Mouse (Mus musculus) retina, embryonic 14.5 days (tissue): ENCODE measurements around the gene Slc39a11.
A peak's percentile ranks its signal among the peaks of the same experiment; 100 is the strongest.
"Not testable (repeated sequence)": the region's sequence is repeated elsewhere in the genome, so short reads cannot be mapped to it uniquely, and the experiment has no call there.

ENCODE experiments used
- DNase-seq: peaks from one replicate; pipeline ENCODE4 v3.0.0-alpha.2; 2015; ENCODE audit warnings: low spot score

The Slc39a11 gene

DNA sequence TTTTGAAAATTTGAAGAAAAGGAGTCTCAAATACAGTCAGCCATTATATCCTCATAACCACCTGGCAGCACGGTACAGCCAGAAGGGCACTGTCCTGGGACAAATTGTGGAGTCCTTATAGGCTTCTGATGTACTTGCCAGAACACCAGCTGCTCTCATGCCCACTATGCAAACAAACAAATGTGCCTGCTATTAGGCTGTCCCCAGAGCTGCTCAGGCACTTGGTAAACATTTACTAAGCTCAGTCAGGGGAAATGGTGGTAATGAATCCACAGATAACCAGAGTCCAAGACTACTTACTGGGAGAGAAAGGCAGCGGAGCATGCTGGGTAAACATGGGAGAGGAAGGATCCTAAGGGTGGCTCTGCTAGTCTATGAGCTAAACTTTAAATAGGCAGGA is 17.2 kb upstream of the Slc39a11 start:
- DNase-seq: no peak

DNA sequence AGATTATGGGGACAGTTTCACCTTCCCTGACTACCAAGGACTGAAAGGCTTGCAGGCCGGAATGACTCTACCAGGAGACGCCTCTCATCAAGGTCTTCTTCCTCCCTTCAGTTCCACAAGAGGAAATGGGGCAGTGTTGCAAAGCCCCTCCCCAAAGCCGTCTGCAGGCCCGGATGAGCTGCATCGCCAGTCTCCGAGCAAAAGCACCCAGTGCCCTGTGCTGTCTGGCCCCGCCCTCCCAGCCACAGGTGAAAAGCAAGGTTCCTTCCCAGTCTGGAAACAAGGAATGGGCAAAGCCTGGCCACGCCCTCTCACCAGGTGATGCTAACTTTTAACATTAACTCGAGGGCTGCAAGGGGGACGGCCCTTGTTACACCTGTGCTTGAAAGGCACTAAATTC is 16.8 kb upstream of the Slc39a11 start:
- no peak for DNase-seq

DNA sequence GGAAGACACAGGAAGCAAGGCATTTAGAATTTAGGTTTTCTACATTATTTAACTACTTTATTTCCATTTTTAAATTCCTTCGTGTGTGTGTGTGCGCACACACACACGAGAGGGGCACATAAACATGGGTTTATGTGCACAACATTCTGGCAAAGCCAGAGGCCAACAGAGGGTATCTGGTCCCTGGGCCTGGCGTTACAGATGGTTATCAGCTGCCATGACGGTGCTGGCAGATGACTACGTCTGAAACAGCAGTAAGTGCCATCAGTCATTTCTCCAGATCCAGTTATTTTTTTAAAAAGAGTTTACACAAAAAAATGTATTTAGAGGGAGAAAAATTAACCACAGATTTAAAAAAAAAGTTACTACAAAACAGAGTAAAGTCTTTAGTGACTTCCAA is 16.3 kb upstream of the Slc39a11 start:
- DNase-seq: no peak

DNA sequence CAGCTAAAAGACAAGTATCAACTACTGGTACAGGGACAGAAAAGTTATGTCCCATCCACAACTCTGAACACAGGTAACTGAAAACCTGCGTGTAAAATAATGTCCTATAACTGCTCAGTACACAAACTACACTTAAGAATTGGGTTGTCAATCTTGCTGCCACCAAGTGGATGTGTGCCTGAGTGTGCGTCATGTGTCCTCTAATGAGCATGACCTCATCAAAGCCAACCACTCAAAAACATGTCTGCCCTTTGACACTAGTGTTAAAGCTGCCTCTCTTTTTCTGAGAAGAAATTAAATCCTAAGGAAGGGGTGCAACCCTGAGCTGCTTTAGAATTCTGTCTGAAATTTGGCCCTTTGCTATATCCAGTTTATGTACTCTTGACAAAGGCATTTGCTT is 14.4 kb upstream of the Slc39a11 start:
- DNase-seq: no peak

DNA sequence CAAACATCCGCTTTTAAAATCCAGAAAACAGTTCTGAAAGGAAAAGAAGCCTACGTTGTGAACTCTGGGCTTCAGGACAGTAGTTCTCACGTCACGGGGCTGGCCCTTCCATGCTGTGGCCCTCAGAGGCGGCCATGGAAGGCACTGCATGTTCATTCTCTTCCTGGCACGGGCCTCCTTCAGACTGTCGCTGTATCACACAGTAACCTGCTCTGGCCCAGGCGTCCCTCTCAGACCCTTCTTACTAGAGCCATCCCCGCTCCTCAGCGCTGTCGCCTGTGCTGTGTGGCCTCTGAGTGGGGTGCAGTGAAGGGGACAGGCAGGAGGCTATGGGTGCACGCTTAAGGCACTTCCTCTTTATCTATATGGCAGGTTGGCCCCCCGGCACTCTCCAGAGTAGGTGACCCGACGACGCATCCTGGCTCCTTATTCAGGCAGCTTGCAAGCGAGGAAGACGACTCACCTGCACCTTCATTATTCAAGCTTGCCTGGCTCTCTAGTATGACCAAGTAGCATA is 12.0 kb upstream of the Slc39a11 start:
- DNase-seq: no peak

DNA sequence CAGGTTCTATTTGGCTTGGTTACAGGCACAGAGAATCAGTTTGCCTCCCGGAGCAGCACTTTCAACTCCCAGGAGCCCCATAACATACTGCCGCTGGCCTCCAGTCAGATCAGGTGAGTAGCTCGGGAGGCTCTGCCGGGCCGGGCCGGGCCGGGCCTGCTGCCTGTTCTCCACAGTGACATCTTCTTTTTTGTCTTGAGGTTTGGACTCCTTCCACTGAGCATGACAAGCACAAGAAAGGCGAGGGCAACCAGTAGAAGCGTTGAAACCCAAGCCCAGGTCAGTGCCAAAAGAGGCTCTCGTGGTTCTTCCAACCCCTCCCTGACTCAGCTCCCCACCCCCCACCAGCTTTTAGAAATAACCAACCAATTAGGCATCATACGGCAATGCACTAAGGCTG is 11.1 kb upstream of the Slc39a11 start:
- no peak for DNase-seq

DNA sequence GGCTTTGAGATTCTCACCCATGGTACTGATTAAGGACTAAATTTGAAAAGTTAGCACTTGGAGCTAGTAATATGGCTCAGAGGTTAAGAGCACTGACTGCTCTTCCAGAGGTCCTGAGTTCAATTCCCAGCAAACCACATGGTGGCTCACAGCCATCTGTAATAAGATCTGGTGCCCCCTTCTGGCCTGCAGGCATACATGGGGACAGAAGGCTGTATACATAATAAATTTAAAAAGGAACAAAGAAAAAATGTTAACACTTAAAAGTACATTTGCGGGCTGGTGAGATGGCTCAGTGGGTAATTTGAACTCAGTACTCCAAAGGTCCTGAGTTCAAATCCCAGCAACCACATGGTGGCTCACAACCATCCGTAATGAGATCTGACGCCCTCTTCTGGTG is 10.3 kb upstream of the Slc39a11 start:
- DNase-seq: not testable (repeated sequence)

DNA sequence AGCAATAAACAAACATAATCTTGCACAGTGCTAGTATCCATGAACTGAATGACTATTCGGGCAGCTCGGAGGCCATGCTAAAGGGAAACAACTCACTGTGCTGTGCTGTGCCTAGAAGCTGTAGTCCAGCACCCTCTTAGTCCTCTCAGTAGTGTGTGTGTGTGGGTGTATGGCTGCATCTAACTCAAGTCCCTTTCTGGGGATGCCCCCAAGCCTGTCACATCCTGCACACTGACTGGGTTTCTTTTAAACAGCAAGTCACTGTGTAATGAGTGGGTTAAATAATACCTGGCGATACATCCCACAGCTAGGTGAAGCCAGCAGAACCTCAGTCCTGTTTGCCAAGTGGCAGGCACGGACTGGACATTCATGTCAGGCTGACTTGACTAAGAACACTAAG is 8.9 kb upstream of the Slc39a11 start:
- no peak for DNase-seq

DNA sequence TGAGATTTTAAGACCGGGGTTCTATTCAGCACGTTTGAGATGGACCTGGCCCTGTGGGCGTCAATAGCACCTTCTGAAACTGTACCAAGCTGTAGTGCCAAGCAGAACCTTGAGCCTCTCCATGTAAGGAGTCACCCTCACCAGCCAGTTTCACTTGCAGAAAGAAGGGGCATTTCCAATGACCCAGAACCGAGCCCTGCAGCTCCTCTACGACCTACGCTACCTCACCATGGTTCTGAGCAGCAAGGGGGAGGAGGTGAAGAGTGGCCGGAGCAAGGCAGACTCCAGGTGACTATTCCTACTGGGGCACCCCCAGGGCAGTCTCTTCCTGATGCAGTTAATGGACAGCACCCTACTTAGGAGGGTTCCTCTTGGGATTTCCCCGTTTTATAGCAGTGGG is 8.4 kb upstream of the Slc39a11 start:
- no peak for DNase-seq

DNA sequence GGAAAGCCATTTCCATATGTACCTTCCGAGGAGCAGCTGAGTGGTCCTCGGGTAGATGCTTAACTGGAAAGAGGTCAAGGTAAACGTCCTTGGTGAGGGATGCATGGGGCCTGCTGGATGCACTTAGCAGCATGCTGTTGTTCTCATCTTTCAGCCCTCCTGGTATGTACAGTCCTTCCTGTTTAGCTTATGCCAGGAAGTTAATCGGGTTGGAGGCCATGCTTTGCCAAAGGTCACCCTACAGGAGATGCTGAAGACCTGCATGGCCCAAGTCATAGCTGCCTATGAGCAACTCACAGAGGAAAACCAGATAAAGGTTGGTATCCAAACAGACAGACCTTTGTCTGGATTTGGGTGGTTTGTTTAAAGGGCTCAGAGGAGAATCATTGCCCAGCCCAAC is 7.3 kb upstream of the Slc39a11 start:
- no peak for DNase-seq

DNA sequence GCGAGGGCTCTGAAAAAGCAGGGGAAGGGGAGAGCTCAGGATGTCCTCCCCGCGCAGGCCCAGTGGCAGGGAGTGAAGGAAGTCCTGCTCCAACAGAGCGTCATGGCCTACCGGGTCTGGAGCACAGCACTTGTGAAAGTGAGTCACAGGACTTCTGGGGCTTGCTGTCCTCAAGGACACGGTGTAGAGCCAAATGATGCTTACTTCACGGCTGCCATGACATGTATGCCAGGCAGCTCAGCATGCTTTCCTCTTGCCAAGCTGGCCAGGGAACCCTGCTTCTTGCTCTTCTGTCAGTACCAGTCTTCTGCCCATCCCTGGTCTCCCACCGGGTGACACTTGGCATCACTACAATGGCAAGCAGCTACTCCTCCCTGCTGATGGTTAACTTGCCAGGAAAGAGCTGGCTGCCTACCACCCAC is 6.6 kb upstream of the Slc39a11 start:
- DNase-seq: no peak

DNA sequence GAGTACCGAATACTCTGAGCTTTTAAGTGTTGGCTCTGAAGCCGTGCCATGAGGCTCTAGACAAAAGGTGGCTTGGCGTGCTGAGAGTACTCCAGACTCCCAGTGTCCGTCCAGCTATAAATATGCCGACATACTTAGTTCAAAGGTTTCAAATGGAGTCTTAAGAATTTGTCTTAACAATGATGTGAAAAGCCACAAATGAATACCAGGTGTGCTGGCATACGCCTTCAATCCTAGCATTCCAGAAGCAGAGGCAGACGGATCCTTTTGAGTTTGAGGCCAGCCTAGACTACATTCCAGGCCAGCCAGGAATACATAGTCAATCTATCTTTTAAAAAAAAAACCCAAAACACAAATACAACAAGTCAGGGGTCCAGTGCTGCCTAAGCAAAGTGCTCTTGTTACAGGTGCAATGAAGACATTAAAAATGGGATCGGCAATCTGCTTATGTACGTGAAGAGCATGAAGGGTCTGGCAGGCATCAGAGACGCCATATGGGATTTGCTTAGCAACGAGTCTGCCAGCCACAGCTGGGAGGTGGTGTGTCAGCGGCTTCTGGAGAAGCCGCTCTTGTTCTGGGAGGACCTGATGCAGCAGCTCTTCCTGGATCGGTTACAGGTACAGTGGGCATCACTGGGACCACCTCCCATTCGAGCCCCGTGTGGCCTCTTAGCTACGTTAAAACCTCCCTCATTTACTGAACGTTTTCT is 4.8 kb upstream of the Slc39a11 start:
- DNase-seq: no peak

DNA sequence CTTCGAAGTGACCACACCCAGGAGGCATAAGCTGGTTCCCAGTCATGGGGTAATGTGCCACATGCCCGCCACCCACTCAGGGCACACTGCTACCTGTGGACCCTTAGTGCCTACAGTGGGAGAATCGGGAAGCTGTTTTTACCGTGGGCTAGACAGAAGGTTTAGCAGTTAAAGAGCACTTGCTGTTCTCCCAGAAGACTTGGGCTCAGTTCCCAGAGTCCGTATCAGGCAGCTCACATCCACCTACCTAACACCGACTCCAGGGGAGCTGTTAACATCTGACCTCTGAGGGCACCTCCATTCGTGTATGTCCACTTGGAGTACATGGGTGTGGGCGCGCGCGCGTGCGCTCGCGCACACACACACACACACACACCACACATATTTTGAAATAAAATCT is 4.2 kb upstream of the Slc39a11 start:
- no peak for DNase-seq

DNA sequence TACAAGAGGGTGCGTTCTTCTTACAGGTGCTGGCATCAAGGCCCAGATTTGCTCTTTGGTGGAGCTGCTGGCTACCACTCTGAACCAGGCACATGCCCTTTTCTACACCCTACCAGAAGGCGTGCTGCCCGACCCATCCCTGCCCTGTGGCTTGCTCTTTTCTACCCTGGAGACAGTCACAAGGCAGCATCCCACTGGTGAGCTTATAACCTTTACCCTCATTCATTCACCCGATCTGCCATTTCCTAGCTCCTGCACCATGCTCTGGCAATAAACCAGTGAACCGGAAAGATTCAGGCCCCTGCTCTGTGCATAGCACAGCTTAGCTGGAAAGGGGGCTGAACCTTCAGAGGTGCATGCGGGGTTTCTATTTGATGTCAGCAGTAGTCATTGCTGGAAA is 2.6 kb upstream of the Slc39a11 start:
- DNase-seq: no peak

DNA sequence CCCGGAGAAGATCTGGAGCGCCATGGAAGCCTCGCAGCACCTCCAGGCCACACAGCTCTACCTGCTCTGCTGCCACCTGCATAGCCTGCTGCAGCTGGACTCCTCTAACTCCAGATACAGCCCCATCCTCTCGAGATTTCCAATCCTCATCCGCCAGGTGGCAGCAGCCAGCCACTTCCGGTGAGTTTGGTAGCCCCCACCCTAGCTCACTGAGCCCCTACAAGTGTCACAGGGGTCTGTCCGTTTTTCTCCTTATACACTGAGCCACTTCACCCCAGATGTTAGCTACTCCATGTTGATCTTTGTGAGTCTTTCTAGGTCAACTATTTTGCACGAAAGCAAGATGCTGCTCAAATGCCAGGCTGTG is 2.0 kb upstream of the Slc39a11 start:
- DNase-seq: peak; percentile 71

DNA sequence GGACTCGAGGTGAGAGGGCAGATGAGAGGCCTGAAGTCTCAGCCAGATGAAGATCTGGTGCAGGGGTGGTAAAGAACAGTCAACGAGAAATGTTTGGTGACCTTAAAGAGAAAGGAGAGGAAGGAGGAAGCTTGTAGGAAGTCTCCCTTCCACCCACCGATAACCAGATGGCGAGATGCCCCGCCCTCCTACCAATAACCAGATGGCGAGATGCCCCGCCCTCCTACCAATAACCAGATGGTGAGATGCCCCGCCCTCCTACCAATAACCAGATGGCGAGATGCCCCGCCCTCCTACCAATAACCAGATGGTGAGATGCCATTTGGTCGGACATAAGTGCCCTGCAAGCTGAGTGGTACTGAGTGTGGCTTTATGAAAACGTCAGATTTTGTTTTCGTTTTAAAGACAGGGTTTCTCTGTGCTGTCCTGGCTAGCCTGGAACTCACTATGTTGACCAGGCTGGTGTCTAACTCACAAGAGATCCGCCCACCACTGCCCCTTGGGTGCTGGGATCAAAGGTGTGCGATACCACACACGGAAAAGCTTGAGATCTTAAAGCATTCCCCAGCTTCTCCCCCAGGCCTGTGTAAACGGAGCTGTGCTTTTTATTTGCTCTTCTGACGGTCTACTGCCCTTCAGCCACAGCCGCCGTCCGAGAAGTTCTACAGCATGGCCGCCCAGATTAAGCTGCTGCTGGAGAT is 1.5 kb upstream of the Slc39a11 start:
- DNase-seq: peak; percentile 17

DNA sequence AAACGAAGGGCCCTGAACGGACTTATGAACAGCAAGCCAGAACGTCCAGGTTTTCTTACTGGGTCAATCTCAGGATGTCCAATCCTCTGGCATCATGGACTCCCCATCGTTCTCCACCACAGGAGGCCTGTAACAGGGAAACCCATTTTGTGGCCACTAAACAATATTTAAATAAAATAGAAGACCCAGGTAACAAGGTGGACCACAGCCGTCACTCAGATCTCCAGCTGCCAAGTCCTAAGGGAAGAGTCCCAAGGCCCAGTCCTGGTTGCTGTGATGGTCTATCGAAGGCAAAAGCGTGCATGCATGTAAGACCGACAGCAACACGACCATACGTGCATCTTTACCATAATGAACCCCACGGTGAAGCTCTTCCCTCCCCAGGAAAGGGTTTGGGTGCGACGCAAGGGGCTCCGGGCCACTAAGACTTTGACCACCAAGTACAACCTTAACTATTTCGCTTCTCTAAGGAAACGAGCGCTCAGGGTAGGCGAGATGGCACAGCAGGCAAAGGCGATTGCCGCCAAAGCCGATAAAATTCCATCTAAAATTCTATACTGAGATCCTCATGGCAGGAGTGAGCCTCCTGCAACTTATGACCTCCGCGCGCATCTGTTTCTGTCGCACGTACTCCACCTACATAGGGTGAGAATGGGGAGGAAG is 1.1 kb downstream of the Slc39a11 start, which contains the start of gene Cog1:
Cog1 (plus strand) TSS at position 480 of the 663 bp plus-strand sequence.
- DNase-seq: no peak

DNA sequence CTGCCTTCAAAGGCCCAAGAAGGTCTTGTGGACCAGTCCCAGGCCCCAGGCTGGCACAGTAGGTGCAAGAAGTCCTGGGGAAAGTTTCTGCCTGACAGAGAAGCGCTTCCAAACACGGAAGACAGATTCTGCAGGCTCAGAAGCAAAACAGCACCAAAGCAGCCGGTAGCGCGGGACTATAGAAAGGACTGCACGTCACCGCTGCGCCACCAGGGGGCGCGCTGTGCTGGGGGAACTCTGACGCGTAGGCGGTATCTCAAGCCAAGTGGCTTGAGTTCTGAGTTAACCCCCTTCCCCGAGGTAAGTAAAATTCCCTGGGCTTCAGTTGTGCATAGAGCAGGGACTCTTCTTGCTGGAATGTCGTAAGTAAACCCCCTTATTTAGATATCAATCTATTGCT is 1.7 kb downstream of the Slc39a11 start:
- DNase-seq: peak; percentile 91

DNA sequence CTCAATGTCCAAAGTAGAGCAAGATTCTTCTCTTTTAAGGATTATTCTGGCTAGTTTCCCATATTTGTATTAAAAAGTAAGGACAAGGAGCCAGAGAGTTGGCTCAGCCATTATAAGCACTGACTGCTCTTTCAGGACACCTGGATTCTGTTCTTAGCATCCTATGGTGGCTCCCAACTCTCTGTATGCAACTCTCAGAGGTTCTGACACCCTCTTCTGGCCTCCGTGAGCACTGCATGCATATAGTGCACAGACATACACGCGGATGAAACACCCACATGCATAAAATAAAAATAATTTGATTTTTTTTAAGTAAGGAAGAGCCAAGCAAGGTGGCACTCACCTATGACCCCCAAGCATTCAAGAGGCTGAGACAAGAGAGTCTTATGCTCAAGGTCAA is 4.7 kb downstream of the Slc39a11 start:
- no peak for DNase-seq

DNA sequence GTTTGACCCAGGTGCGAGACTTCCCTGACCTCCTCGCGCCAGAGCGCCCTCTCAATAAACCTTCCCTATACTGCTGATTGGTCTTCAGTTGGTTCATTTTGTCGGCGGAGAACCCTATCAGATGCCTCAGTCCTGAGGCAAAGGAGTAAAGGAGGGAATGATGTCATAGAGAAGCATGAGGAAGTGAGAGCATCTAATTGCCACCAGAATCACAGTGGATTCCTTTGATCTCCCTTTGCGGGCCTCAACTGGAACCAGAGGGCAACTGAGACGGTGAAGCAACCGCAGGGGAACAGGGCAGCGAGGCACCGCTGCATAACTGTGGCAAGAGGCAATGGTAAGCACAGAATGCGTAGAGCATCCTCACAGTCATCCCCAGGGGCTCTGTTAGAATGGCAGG is 11.2 kb downstream of the Slc39a11 start:
- no peak for DNase-seq

DNA sequence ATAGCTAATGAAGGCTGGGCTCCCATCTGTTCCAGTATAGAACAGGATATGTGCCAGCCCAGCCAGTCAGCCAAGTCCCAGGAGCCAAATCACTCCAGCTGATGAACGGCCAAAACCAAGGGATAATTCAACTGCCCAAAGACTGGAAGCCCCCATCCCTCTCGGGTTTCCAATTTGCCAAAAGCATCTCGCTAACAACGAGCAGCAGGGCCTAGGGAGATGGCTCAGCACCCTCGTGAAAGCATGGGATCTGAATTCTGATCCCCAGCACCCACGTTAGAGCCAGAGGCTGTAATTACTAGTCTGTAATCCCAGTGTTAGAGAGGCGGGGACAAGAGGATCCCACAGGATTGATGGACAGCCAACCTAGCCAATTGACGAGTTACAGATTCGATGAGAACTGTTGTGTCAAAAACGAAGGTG is 15.2 kb downstream of the Slc39a11 start:
- no peak for DNase-seq

DNA sequence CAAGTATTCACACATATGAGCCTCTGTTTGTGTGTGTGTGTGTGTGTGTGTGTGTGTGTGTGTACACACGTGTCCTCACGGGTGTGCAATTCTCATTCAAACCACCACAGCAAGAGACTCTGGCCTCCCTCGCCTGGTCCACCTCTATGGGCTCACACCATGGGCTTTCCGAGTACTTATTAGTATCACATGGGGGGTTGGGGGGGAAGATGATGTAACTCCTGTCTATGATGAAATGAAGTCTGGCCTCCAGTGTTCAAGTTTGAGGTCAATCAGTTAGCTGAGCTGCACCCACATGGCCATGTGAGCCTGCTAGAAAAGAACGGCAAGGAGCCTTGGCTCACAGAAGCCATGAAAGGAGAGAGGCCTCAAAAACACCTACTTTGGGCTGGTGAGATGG is 16.5 kb downstream of the Slc39a11 start:
- no peak for DNase-seq

DNA sequence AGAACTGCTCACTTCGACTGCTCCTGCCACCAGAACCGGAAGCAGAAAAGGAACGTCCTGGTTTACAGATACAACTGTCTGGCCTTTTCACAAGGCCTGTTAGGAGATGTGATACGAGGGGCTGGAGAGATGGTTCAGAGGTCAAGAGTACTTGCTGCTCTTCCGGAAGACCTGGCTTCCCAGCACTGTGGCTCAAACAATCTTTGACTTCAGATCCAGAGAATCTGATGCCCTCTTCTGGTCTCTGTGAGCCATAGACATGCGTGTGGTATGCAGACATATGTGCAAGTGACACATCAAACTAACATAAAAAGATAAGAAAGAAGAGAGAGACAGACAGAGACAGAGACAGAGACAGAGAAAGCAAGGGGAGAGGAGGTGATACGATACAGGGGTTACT is 17.6 kb downstream of the Slc39a11 start:
- no peak for DNase-seq
